Mouse (Mus musculus) midbrain, embryonic 11.5 days (tissue): ENCODE results near the gene H2al1m. TPM values are rescaled to one million over a fixed set of nuclear protein-coding genes. Genes with fewer than 3 reads are reported as not detected.
"Not testable (repeated sequence)": the region's sequence is repeated elsewhere in the genome, so short reads cannot be mapped to it uniquely, and the experiment has no call there.

Source experiments
- ATAC-seq: fragments of 200-750 bp; cut with Nextera tagmentation; 2 replicates; pipeline ENCODE4 v1.8.0; 2017; ENCODE audit warnings: moderate TSS enrichment, moderate library complexity; ENCODE audit not compliant: low FRiP score
- DNase-seq: peaks from one replicate; pipeline ENCODE4 v3.0.0; 2015; ENCODE audit warnings: low spot score; ENCODE audit errors: missing footprints
- H3K27ac ChIP-seq: fragments of 300-500 bp; sonication (generic); 2 replicates; pipeline ENCODE4 v1.5.1; 2014; ENCODE audit warnings: low read depth, low read length
- H3K27me3 ChIP-seq: fragments of 300-500 bp; sonication (generic); 2 replicates; pipeline ENCODE4 v1.6.1; 2014; ENCODE audit warnings: mild to moderate bottlenecking, low read length, moderate library complexity, mixed read lengths; ENCODE audit not compliant: control insufficient read depth, insufficient read depth
- H3K36me3 ChIP-seq: fragments of 300-500 bp; sonication (generic); 2 replicates; pipeline ENCODE4 v1.6.1; 2014; ENCODE audit warnings: mild to moderate bottlenecking, low read length, moderate library complexity, mixed read lengths; ENCODE audit not compliant: control insufficient read depth, insufficient read depth
- H3K4me1 ChIP-seq: fragments of 300-500 bp; sonication (generic); 2 replicates; pipeline ENCODE4 v1.6.1; 2014; ENCODE audit warnings: low read length; ENCODE audit not compliant: control insufficient read depth, insufficient read depth
- H3K4me2 ChIP-seq: fragments of 300-500 bp; sonication (generic); 2 replicates; pipeline ENCODE4 v1.6.1; 2014; ENCODE audit warnings: mild to moderate bottlenecking, moderate library complexity
- H3K4me3 ChIP-seq: fragments of 300-500 bp; sonication (generic); 2 replicates; pipeline ENCODE4 v1.5.1; 2014; ENCODE audit warnings: low read depth, low read length
- H3K9ac ChIP-seq: fragments of 300-500 bp; sonication (generic); 2 replicates; pipeline ENCODE4 v1.6.1; 2014; ENCODE audit warnings: low read length
- H3K9me3 ChIP-seq: fragments of 300-500 bp; sonication (generic); 2 replicates; pipeline ENCODE4 v1.6.1; 2016; ENCODE audit warnings: low read length; ENCODE audit not compliant: control insufficient read depth
- WGBS: fragments of 180-500 bp; shearing (Covaris S2); extraction: QIAGEN DNeasy Blood & Tissue Kit; methylation state at CpG from one replicate; pipeline ENCODE4 v1.1.7; 2014; 5-methylcytosine and 5-hydroxymethylcytosine counted together
- polyA plus RNA-seq: library from polyadenylated mRNA; unstranded; fragments of >200 nt; fragmentation: Nextera tagmentation; extraction: Ambion mirVana; gene quantifications from 2 replicates; pipeline ENCODE4 v1.2.1, GENCODE M21; 2014

The H2al1m gene
- polyA plus RNA-seq, 1 experiment from 2014 or later: 0.46 TPM

DNA sequence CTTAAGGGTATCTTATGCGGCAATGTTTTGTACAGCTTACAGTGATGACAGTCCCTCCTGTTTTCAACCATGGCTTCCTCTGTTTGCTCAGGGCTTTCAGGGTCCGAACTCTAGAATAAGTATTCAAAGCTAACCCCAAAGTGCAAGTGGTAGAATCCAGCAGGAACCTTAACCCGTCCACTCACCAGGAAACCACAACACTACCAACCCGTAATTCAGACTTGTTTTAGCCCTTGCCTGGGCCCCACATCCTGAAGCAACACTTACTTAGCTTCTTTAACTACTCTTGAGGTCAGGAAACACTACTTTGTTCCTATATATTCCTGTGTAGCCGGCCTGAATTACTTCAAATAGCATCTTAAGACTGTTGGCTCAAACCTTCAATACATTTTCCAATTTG, 19.2 kb downstream of the H2al1m start:
- H3K36me3 ChIP-seq: no peaks in the 10 kb centered on the region
- ATAC-seq (no peak), DNase-seq (no peak)
- 80% methylated on average over 5 of the region's 5 CpGs for WGBS
- no peaks in the 10 kb centered on the region for H3K9me3 ChIP-seq
- no peak overlapping the region for H3K27ac ChIP-seq
- no peak overlapping the region for H3K9ac ChIP-seq
- no peak overlapping the region for H3K4me3 ChIP-seq
- no peak overlapping the region for H3K4me2 ChIP-seq
- no peaks in the 10 kb centered on the region for H3K4me1 ChIP-seq
- H3K27me3 ChIP-seq: no peaks in the 10 kb centered on the region

DNA sequence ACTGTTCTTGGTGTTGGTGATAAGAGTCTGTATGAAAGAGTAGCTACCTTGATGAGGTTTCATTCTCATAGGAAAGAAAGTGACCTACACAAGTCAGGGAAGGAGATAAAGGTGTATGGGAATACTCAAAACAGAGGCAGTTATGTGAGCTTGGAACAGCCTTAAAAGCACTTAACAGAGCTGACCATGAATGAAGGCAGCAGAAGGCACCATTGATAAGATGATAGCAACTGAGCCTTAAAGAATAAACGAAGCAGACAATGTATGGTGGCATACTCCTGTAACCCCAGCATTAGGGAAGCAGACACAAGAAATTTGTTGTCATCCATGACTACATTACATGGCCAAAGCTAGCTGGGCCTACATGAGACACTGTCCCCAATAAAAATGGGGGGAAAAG, 19.9 kb downstream of the H2al1m start:
- no peaks in the 10 kb centered on the region for H3K9me3 ChIP-seq
- no peaks in the 10 kb centered on the region for H3K4me1 ChIP-seq
- H3K4me2 ChIP-seq: no peak overlapping the region
- H3K9ac ChIP-seq: no peak overlapping the region
- DNase-seq (no peak), ATAC-seq (no peak)
- WGBS: 77% methylated on average over 1 of the region's 1 CpGs
- no peak overlapping the region for H3K4me3 ChIP-seq
- H3K36me3 ChIP-seq: no peaks in the 10 kb centered on the region
- no peaks in the 10 kb centered on the region for H3K27me3 ChIP-seq
- no peak overlapping the region for H3K27ac ChIP-seq

GRCm38 (mm10) chrX:9316457-9316856, 32.9 kb downstream of the H2al1m start:
- H3K4me1 ChIP-seq, H3K36me3 ChIP-seq, H3K9ac ChIP-seq: not testable (repeated sequence)

GRCm38 (mm10) chrX:9327954-9328353, 44.4 kb downstream of the H2al1m start:
- not testable (repeated sequence) for H3K27ac ChIP-seq, ATAC-seq, H3K4me1 ChIP-seq, H3K36me3 ChIP-seq, H3K4me3 ChIP-seq, H3K9ac ChIP-seq, H3K9me3 ChIP-seq, H3K27me3 ChIP-seq, H3K4me2 ChIP-seq, DNase-seq
- 90% methylated on average over 25 of the region's 26 CpGs for WGBS

More at GRCm38 (mm10) chrX:9316457-9316856, 32.9 kb downstream of the H2al1m start:
- not testable (repeated sequence) for H3K4me2 ChIP-seq, H3K27me3 ChIP-seq, H3K4me3 ChIP-seq, H3K9me3 ChIP-seq, H3K27ac ChIP-seq, DNase-seq, ATAC-seq

DNA sequence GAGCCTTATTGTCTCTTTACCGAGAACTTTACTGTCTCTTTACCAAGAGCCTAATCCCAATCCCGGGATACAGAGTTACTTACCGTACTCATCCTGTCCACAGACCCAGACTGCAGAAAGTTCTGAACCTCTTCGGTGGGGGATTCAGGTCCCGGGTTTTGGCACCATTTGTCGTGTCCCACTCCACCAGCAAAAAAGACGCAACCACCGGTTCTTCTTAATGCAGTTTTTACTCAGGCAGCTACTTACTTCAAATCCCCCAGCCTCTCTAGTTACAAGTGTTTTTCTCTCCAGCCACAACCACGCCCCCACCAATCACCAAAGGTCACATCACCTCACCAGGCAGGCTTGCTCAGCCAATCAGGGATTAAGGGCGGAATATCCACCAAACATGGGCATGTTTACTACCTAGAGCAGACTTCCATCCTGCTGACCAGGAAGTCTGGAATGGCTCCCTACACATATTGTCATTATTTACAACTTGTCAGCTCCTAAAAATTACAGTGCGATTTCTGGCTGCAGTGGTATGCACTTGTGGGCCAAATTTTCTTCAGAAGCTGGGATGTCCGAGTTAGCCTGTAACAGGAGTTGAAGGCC, 48.9 kb downstream of the H2al1m start:
- not testable (repeated sequence) for H3K9ac ChIP-seq, H3K27ac ChIP-seq, H3K36me3 ChIP-seq, H3K9me3 ChIP-seq, H3K27me3 ChIP-seq, ATAC-seq, H3K4me1 ChIP-seq, DNase-seq, H3K4me2 ChIP-seq, H3K4me3 ChIP-seq
- 86% methylated on average over 12 of the region's 12 CpGs for WGBS

DNA sequence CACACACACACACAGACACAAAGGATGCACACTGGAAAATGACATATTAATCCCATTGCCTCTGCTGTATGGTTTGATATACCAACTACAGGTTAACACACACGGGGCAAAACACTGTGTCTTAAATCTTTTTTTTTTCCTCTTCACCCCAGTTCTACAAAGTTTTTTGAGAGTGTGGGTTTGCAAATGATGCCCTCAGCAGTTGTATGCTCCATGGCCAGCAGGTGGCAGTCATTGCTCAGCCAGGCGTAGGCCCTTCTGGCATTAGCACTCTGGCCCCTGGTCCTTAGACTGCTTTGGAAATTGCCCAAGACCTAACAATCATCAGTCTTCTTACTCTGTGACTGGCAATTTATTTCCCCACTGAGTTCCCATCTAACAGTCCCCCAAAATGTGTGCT, 49.5 kb downstream of the H2al1m start:
- not testable (repeated sequence) for H3K9me3 ChIP-seq, H3K4me1 ChIP-seq, H3K4me3 ChIP-seq, H3K27ac ChIP-seq, H3K4me2 ChIP-seq, H3K9ac ChIP-seq, DNase-seq, ATAC-seq, H3K27me3 ChIP-seq, H3K36me3 ChIP-seq
- WGBS: 81% methylated on average over 2 of the region's 2 CpGs

Other genes starting within 250 kb of the H2al1m start
- gene Fthl17f, start 220.7 kb upstream of the H2al1m start, polyA plus RNA-seq: not detected in 2 replicates
- gene 4930402K13Rik, start 179.2 kb upstream of the H2al1m start, polyA plus RNA-seq: not detected in 2 replicates
- 0.66 and 0.90 TPM in 2 replicates for gene Lancl3, start 83.9 kb upstream of the H2al1m start, polyA plus RNA-seq
- gene Gm14862, start 26.9 kb upstream of the H2al1m start, polyA plus RNA-seq: 0.72 TPM in 1 of 2 replicates, not detected in the other
- gene Xk, start 11.0 kb upstream of the H2al1m start, polyA plus RNA-seq: 2.9 and 3.4 TPM in 2 replicates
- not detected in 2 replicates for gene H2al1k, start 66.9 kb downstream of the H2al1m start, polyA plus RNA-seq
- 1.1 and 1.4 TPM in 2 replicates for gene Cybb, start 204.0 kb downstream of the H2al1m start, polyA plus RNA-seq